Comparison of ENCODE assay signal across 8 mouse cellular contexts in genomic region chr12:57196286-57196607, GRCm38 (mm10). TPM values are rescaled to one million over a fixed set of nuclear protein-coding genes. Genes with fewer than 3 reads are reported as not detected.
A peak's percentile ranks its signal among the peaks of the same experiment; 100 is the strongest.
DNase-seq lines count a peak whose midpoint lies in the region; ATAC-seq and TF ChIP-seq lines count a peak whose summit lies in the region.

No protein-coding gene starts in this region.

- H3K27me3 ChIP-seq in heart, embryonic 15.5 days = no peaks in the 10 kb centered on the region
- H3K27me3 ChIP-seq in MEL (ENCODE audit: control insufficient read depth in 1 of 2, insufficient read depth in 2 of 2, low read length in 2 of 2) = no peaks in the 10 kb centered on the region
- 0 out of 2 replicates have a peak, but pooled peaks cover 2% of the 10 kb centered on the region for H3K27me3 ChIP-seq in hindbrain, embryonic 11.5 days (ENCODE audit: control insufficient read depth, insufficient read depth, low read length)
- no peaks in the 10 kb centered on the region for H3K27me3 ChIP-seq in midbrain, embryonic 11.5 days (ENCODE audit: control insufficient read depth, insufficient read depth, low read length)

- H3K4me1 ChIP-seq in heart, embryonic 15.5 days (replicated peaks) = peaks cover 9% of the 10 kb centered on the region
- peaks cover 8 to 10% of the 10 kb centered on the region in 2 experiments for H3K4me1 ChIP-seq in MEL (ENCODE audit: control insufficient read depth in 1 of 2, insufficient read depth in 2 of 2, low read length in 2 of 2)
- no peaks in the 10 kb centered on the region for H3K4me1 ChIP-seq in hindbrain, embryonic 11.5 days (replicated peaks; ENCODE audit: control insufficient read depth, insufficient read depth, low read length)
- H3K4me1 ChIP-seq in midbrain, embryonic 11.5 days (ENCODE audit: control insufficient read depth, insufficient read depth, low read length) = peaks cover 11% of the 10 kb centered on the region

- 21% methylated on average over 8 of the region's 8 CpGs for WGBS in heart, embryonic 15.5 days
- 8% methylated on average over 8 of the region's 8 CpGs for WGBS in hindbrain, embryonic 11.5 days
- 4% methylated on average over 8 of the region's 8 CpGs for WGBS in midbrain, embryonic 11.5 days

- DNase-seq in heart, adult 18-20 months = no peak
- DNase-seq in MEL (ENCODE audit: low read depth, low spot score) = no peak
- no peak for DNase-seq in hindbrain, embryonic 11.5 days (ENCODE audit: low spot score)
- DNase-seq in midbrain, embryonic 11.5 days (ENCODE audit: low spot score, missing footprints) = no peak
- no peak for DNase-seq in cerebellum, adult 18-20 months
- DNase-seq in right cerebral cortex, postnatal 25 days = no peak
- DNase-seq in Muller cell, postnatal 12 days (ENCODE audit: inconsistent ontology term) = no peak

- no peak for TF ChIP-seq CTCF in MEL (IDR thresholded peaks at IDR 0.05 in 2 of 3, conservative IDR thresholded peaks at IDR 0.05 in 1 of 3; ENCODE audit: control insufficient read depth in 1 of 3, insufficient read depth in 1 of 3, low read depth in 2 of 3, low read length in 3 of 3, poor library complexity in 1 of 3, severe bottlenecking in 1 of 3)

- peak overlapping the region; percentile 49 for H3K9ac ChIP-seq in heart, embryonic 15.5 days
- H3K9ac ChIP-seq in MEL (ENCODE audit: control insufficient read depth, low read depth, low read length, poor library complexity, severe bottlenecking) = peak overlapping the region; percentile 96
- no peak overlapping the region for H3K9ac ChIP-seq in hindbrain, embryonic 11.5 days (ENCODE audit: low read depth, low read length)
- peak overlapping the region; percentile 66 for H3K9ac ChIP-seq in midbrain, embryonic 11.5 days (ENCODE audit: low read length)

- peak overlapping the region; percentile 97 for H3K4me2 ChIP-seq in heart, embryonic 15.5 days
- H3K4me2 ChIP-seq in hindbrain, embryonic 11.5 days (replicated peaks; ENCODE audit: low read depth, low read length) = peak overlapping the region; percentile 66
- H3K4me2 ChIP-seq in midbrain, embryonic 11.5 days = peak overlapping the region; percentile 79

- H3K4me3 ChIP-seq in heart, embryonic 15.5 days = peak overlapping the region; percentile 63
- peak overlapping the region; percentile 85 to 99 for H3K4me3 ChIP-seq in MEL (ENCODE audit: control insufficient read depth in 1 of 2, insufficient read depth in 1 of 2, low read depth in 2 of 2, low read length in 2 of 2)
- peak overlapping the region; percentile 41 for H3K4me3 ChIP-seq in hindbrain, embryonic 11.5 days (ENCODE audit: low read depth, low read length)
- peak overlapping the region; percentile 52 for H3K4me3 ChIP-seq in midbrain, embryonic 11.5 days (ENCODE audit: low read depth, low read length)

- TF ChIP-seq EP300 in MEL (IDR thresholded peaks at IDR 0.05; ENCODE audit: low read depth in 1 of 2, low read length in 2 of 2) = 0 out of 4 replicates have a peak, but pooled peaks of 1 of the 2 experiments have one; percentile 4

- TF ChIP-seq POLR2A in MEL (IDR thresholded peaks at IDR 0.05; ENCODE audit: control insufficient read depth in 1 of 2, insufficient read depth in 1 of 2, low read depth in 1 of 2, low read length in 2 of 2, poor library complexity in 1 of 2) = no peak

- H3K27ac ChIP-seq in heart, embryonic 15.5 days = no peak overlapping the region
- H3K27ac ChIP-seq in MEL (ENCODE audit: control insufficient read depth, low read depth, low read length) = peak overlapping the region; percentile 98
- no peak overlapping the region for H3K27ac ChIP-seq in hindbrain, embryonic 11.5 days (ENCODE audit: low read depth, low read length)
- H3K27ac ChIP-seq in midbrain, embryonic 11.5 days (ENCODE audit: low read depth, low read length) = peak overlapping the region; percentile 59

- H3K79me2 ChIP-seq in MEL (ENCODE audit: control insufficient read depth, insufficient read depth, low read length, poor library complexity) = peaks cover 13% of the 10 kb centered on the region

- H3K9me3 ChIP-seq in heart, embryonic 15.5 days (replicated peaks) = no peaks in the 10 kb centered on the region
- no peaks in the 10 kb centered on the region for H3K9me3 ChIP-seq in MEL (replicated peaks; ENCODE audit: insufficient read depth, low read length)
- H3K9me3 ChIP-seq in hindbrain, embryonic 11.5 days (ENCODE audit: control insufficient read depth, low read length) = no peaks in the 10 kb centered on the region
- H3K9me3 ChIP-seq in midbrain, embryonic 11.5 days (ENCODE audit: control insufficient read depth, low read length) = no peaks in the 10 kb centered on the region

- no peaks in the 10 kb centered on the region for H3K36me3 ChIP-seq in heart, embryonic 15.5 days
- H3K36me3 ChIP-seq in MEL (ENCODE audit: control insufficient read depth in 1 of 2, insufficient read depth in 2 of 2, low read length in 2 of 2) = peaks cover 0 to 13% of the 10 kb centered on the region in 2 experiments; a peak in 2 of 4 replicates
- no peaks in the 10 kb centered on the region for H3K36me3 ChIP-seq in hindbrain, embryonic 11.5 days (ENCODE audit: control insufficient read depth, insufficient read depth, low read length)
- no peaks in the 10 kb centered on the region for H3K36me3 ChIP-seq in midbrain, embryonic 11.5 days (ENCODE audit: control insufficient read depth, insufficient read depth, low read length)

- no peak for TF ChIP-seq RAD21 in MEL (IDR thresholded peaks at IDR 0.05; ENCODE audit: low read depth, low read length)

- ATAC-seq in heart, embryonic 15.5 days (replicated peaks; ENCODE audit: insufficient number of reproducible peaks, insufficient read depth, low FRiP score, low read depth) = no peak
- ATAC-seq in hindbrain, embryonic 11.5 days (ENCODE audit: low FRiP score) = no peak
- peak; percentile 8; the same call in 1 of the 2 replicates for ATAC-seq in midbrain, embryonic 11.5 days (ENCODE audit: low FRiP score)

TF ChIP-seq in MEL, 35 proteins besides CTCF, POLR2A, EP300 and RAD21:
- TF ChIP-seq UBTF (IDR thresholded peaks at IDR 0.05; ENCODE audit: borderline replicate concordance, insufficient read depth, low read depth, low read length) = no peak
- TF ChIP-seq CHD1 (IDR thresholded peaks at IDR 0.05; ENCODE audit: low read depth, low read length) = peak; percentile 94
- no peak for TF ChIP-seq MEF2A (IDR thresholded peaks at IDR 0.05; ENCODE audit: extremely low read depth, insufficient replicate concordance, low read depth, low read length, poor library complexity, severe bottlenecking)
- TF ChIP-seq POLR2AphosphoS2 (IDR thresholded peaks at IDR 0.05; ENCODE audit: low read length) = no peak
- no peak for TF ChIP-seq POLR2AphosphoS5 (IDR thresholded peaks at IDR 0.05; ENCODE audit: borderline replicate concordance, low read depth, low read length)
- 0 out of 2 replicates have a peak, but pooled peaks have one; percentile 24 for TF ChIP-seq TCF12 (IDR thresholded peaks at IDR 0.05; ENCODE audit: low read depth, low read length)
- TF ChIP-seq MXI1 (IDR thresholded peaks at IDR 0.05; ENCODE audit: low read depth, low read length) = peak; percentile 57
- TF ChIP-seq MAZ (IDR thresholded peaks at IDR 0.05; ENCODE audit: low read depth, low read length) = no peak

RNA-seq across cellular contexts. Expression of gene Slc25a21, which starts 1.0 kb away (rescaled TPM):
- polyA plus RNA-seq in heart, embryonic 15.5 days (2015; fragmentation: Nextera tagmentation; extraction: Ambion mirVana) = 0.21 and 0.27 TPM in 2 replicates
- under 1 TPM; 0.64 to 0.67 TPM for total RNA-seq in heart, adult 18-20 months (2021)
- total RNA-seq in MEL (2012; rRNA removed) = 11.7 and 18.3 TPM in 2 replicates
- 10 to 100 TPM in 1 of 2 experiments, not detected in 1; 14.7 TPM for polyA plus RNA-seq in MEL (2012; ENCODE audit: insufficient read depth in 1 of 2, insufficient read length in 2 of 2, low read depth in 1 of 2, low replicate concordance in 2 of 2, missing spikeins in 1 of 2)
- 1.2 and 1.5 TPM in 2 replicates for polyA plus RNA-seq in hindbrain, embryonic 11.5 days (2014; fragmentation: Nextera tagmentation; extraction: Ambion mirVana)
- 2.3 and 2.5 TPM in 2 replicates for polyA plus RNA-seq in midbrain, embryonic 11.5 days (2014; fragmentation: Nextera tagmentation; extraction: Ambion mirVana)

RNA-seq across cellular contexts. Expression of gene Prps1l3, which starts 34.0 kb away (rescaled TPM):
- polyA plus RNA-seq in heart, embryonic 15.5 days (2015; fragmentation: Nextera tagmentation; extraction: Ambion mirVana) = 29.6 and 37.8 TPM in 2 replicates
- total RNA-seq in heart, adult 18-20 months (2021) = 10 to 100 TPM; 17.5 to 19.0 TPM
- total RNA-seq in MEL (2012; rRNA removed) = 70.7 and 81.2 TPM in 2 replicates
- 10 to 100 TPM in 1 of 2 experiments, not detected in 1; 52.6 TPM for polyA plus RNA-seq in MEL (2012; ENCODE audit: insufficient read depth in 1 of 2, insufficient read length in 2 of 2, low read depth in 1 of 2, low replicate concordance in 2 of 2, missing spikeins in 1 of 2)
- 69.9 and 70.3 TPM in 2 replicates for polyA plus RNA-seq in hindbrain, embryonic 11.5 days (2014; fragmentation: Nextera tagmentation; extraction: Ambion mirVana)
- 78.1 and 86.4 TPM in 2 replicates for polyA plus RNA-seq in midbrain, embryonic 11.5 days (2014; fragmentation: Nextera tagmentation; extraction: Ambion mirVana)

RNA-seq across cellular contexts. Expression of gene Mipol1, which starts 34.0 kb away (rescaled TPM):
- polyA plus RNA-seq in heart, embryonic 15.5 days (2015; fragmentation: Nextera tagmentation; extraction: Ambion mirVana) = 8.0 and 8.2 TPM in 2 replicates
- total RNA-seq in heart, adult 18-20 months (2021) = 1 to 10 TPM; 3.5 to 5.5 TPM
- total RNA-seq in MEL (2012; rRNA removed) = 4.0 and 4.4 TPM in 2 replicates
- polyA plus RNA-seq in MEL (2012; ENCODE audit: insufficient read depth in 1 of 2, insufficient read length in 2 of 2, low read depth in 1 of 2, low replicate concordance in 2 of 2, missing spikeins in 1 of 2) = 1 to 10 TPM in 1 of 2 experiments, not detected in 1; 8.3 TPM
- 7.4 and 8.4 TPM in 2 replicates for polyA plus RNA-seq in hindbrain, embryonic 11.5 days (2014; fragmentation: Nextera tagmentation; extraction: Ambion mirVana)
- polyA plus RNA-seq in midbrain, embryonic 11.5 days (2014; fragmentation: Nextera tagmentation; extraction: Ambion mirVana) = 7.6 and 9.5 TPM in 2 replicates

Comparison
In these comparisons a context has a peak if more than half of its experiments do, and no peak if none do; other contexts are left out.
1. H3K27ac ChIP-seq: peak in MEL (single experiment) and midbrain, embryonic 11.5 days (single experiment); none in heart, embryonic 15.5 days (single experiment) and hindbrain, embryonic 11.5 days (single experiment).
2. H3K4me3 ChIP-seq: peak in every context shown above with its lines; median percentile 92 in MEL; 63 in heart, embryonic 15.5 days; 52 in midbrain, embryonic 11.5 days; 41 in hindbrain, embryonic 11.5 days.
3. Peak in every context shown above with its lines, with median percentiles within 50 percentile points of each other: H3K4me2 ChIP-seq.